Mouse (Mus musculus): Measurements from ENCODE around the gene Prkag2. TPM values are rescaled to one million over a fixed set of nuclear protein-coding genes. Genes with fewer than 3 reads are reported as not detected.

The Prkag2 gene
- polyA plus RNA-seq, 1 experiment: 18.0 TPM

DNA sequence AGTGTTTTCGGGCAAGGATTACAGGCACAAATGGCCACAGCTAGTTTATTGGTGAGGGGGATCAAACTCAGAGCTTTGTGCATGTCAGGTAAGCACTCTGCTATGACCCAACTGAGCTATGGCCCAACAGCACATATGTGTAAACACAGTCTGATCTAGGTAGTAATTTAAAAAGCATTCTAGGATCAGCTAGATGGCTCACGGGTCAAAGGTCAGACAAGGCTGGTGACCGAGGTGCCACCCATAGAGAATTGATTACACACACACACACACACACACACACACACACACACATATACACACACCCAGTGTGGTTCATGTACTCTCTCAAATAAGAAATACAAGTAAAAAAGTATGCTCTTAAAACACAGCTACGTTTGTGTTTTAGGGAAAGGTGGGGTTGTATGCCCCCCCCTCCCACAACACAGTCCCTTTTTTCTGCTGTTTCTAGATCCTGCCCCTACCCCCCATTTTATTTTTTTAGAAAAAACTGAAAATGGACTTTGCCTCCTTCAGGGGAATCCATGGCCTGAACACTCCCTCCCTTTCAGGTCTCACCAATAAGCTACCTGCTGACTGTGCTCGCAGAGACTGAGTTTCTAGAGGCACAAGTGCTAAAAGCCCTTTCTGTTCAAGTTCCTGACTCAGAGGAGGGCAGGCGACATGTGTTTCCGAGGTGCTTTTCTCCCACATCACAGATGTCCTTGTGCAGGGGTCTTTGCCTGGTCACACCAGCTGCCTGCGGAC lies 169.4 kb downstream of the Prkag2 start:
- WGBS: 82% methylated on average over 8 of the region's 8 CpGs
- TF ChIP-seq POLR2A (IDR thresholded peaks at IDR 0.05; ENCODE audit: borderline replicate concordance, extremely low read depth, low read depth, low read length) (no peak), CTCF (IDR thresholded peaks at IDR 0.05; ENCODE audit: insufficient read depth, low read length) (no peak)
- DNase-seq: no peak
- H3K4me1 ChIP-seq (ENCODE audit: control insufficient read depth, insufficient read depth, low read length): no peaks in the 10 kb centered on the region
- no peak overlapping the region for H3K4me3 ChIP-seq (replicated peaks; ENCODE audit: extremely low read depth, low read depth, low read length)

DNA sequence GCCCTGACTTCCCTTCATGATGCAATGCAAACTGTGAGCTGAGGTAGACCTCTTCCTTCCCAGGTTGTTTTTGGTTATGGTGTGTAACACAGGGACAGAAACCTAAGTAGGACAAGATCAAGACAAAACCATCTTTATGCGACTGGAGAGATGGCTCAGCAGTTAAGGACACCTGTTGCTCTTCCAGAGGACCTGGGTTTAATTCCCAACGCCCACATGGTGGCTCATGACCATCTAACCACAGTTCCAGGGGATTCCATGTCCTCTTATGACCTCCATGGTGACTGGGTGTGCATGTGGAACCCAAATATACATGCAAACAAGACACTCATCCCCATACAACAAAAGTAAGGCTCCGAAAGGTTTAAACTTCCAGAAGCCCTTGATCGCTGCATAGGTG lies 171.6 kb downstream of the Prkag2 start:
- H3K4me3 ChIP-seq (replicated peaks; ENCODE audit: extremely low read depth, low read depth, low read length): no peak overlapping the region
- TF ChIP-seq POLR2A (IDR thresholded peaks at IDR 0.05; ENCODE audit: borderline replicate concordance, extremely low read depth, low read depth, low read length): no peak
- TF ChIP-seq CTCF (IDR thresholded peaks at IDR 0.05; ENCODE audit: insufficient read depth, low read length): no peak
- DNase-seq: no peak
- no peaks in the 10 kb centered on the region for H3K4me1 ChIP-seq (ENCODE audit: control insufficient read depth, insufficient read depth, low read length)
- WGBS: 95% methylated on average over 4 of the region's 4 CpGs

DNA sequence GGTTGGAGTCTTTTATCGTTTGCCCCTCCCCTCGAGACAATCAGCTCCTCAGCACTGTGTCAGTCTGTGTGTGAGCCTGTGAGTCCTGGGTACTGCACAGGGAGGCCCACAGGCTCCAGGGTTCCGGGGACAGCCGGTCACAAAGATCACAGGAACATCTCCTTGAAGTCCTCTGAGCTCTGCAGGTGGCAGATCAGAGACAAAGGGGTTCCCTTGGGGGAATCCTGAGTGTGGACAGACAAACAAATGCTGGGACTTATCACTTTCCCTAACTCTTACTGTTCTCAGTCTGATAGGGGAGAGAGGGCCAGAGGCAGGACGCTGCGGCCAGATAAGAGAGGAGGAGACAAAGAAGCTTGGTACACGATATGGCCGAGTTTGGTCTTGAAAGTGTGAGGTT lies 172.7 kb downstream of the Prkag2 start:
- 43% methylated on average over 8 of the region's 8 CpGs for WGBS
- no peaks in the 10 kb centered on the region for H3K4me1 ChIP-seq (ENCODE audit: control insufficient read depth, insufficient read depth, low read length)
- no peak overlapping the region for H3K4me3 ChIP-seq (replicated peaks; ENCODE audit: extremely low read depth, low read depth, low read length)
- no peak for DNase-seq
- no peak for TF ChIP-seq CTCF (IDR thresholded peaks at IDR 0.05; ENCODE audit: insufficient read depth, low read length)
- TF ChIP-seq POLR2A (IDR thresholded peaks at IDR 0.05; ENCODE audit: borderline replicate concordance, extremely low read depth, low read depth, low read length): no peak

DNA sequence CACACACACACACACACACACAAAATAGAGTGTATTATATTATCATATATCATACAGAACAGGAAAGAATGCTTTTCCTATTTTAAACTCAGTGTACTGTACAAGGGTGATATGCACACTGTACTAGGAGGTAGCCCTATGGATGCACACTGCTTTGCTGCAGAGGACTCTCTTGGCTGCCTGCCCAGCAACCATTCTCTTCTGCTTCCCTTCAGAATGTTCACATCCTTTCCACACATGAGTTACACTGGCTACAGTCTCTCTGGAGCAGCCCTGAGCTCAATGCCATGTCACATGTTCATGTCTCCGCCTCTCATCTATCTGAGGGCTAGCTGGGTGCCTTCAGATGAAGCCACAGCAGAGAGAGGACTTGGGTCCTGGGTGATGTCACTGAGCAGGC lies 181.3 kb downstream of the Prkag2 start:
- Histone ChIP-seq H3K4me1 (ENCODE audit: control insufficient read depth, insufficient read depth, low read length) (no peaks in the 10 kb centered on the region), H3K4me3 (replicated peaks; ENCODE audit: extremely low read depth, low read depth, low read length) (no peak overlapping the region)
- TF ChIP-seq CTCF (IDR thresholded peaks at IDR 0.05; ENCODE audit: insufficient read depth, low read length): no peak
- no peak for TF ChIP-seq POLR2A (IDR thresholded peaks at IDR 0.05; ENCODE audit: borderline replicate concordance, extremely low read depth, low read depth, low read length)
- no peak for DNase-seq
- 61% methylated on average over 1 of the region's 1 CpGs for WGBS

DNA sequence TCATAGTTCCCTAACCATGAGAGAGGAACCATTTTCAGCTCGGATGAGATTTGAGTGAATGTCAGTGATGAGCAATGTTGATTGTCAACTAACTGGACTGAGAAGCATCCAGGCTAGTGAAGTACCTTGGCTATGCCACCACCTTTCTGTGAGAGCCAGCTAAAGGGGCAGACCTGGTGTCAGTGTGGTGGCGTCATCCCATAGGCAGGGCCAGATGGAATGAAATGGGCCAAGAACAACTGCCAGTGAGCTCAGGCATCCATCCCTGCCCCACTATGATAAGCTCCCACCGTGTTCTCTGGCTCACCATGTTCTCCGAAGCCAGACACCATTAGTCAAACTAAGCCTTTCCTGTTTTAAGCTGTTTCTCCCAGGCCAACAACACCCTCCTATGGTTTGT lies 183.9 kb downstream of the Prkag2 start:
- no peaks in the 10 kb centered on the region for H3K4me1 ChIP-seq (ENCODE audit: control insufficient read depth, insufficient read depth, low read length)
- H3K4me3 ChIP-seq (replicated peaks; ENCODE audit: extremely low read depth, low read depth, low read length): no peak overlapping the region
- TF ChIP-seq CTCF (IDR thresholded peaks at IDR 0.05; ENCODE audit: insufficient read depth, low read length): no peak
- TF ChIP-seq POLR2A (IDR thresholded peaks at IDR 0.05; ENCODE audit: borderline replicate concordance, extremely low read depth, low read depth, low read length): no peak
- WGBS: 74% methylated on average over 4 of the region's 4 CpGs
- no peak for DNase-seq

DNA sequence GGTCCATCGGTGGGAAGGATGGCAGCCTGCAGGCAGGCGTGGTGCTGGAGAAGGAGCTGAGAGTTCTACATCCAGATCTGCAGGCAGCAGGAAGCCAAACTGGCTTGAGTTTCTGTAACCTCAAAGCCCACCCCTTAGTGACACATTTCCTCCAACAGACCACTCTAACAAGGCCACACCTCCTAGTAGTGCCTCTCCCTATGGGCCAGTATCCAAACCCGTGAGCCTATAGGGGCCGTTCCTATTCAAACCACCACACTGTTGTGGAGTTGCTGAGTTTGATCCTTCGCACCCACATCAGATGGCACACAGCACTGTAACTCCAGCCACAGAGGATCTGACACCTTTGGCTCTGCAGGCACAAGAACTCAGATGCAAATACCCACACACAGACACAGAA lies 185.3 kb downstream of the Prkag2 start:
- TF ChIP-seq CTCF (IDR thresholded peaks at IDR 0.05; ENCODE audit: insufficient read depth, low read length): no peak
- no peak for TF ChIP-seq POLR2A (IDR thresholded peaks at IDR 0.05; ENCODE audit: borderline replicate concordance, extremely low read depth, low read depth, low read length)
- DNase-seq: no peak
- 67% methylated on average over 5 of the region's 5 CpGs for WGBS
- no peak overlapping the region for H3K4me3 ChIP-seq (replicated peaks; ENCODE audit: extremely low read depth, low read depth, low read length)
- H3K4me1 ChIP-seq (ENCODE audit: control insufficient read depth, insufficient read depth, low read length): no peaks in the 10 kb centered on the region

DNA sequence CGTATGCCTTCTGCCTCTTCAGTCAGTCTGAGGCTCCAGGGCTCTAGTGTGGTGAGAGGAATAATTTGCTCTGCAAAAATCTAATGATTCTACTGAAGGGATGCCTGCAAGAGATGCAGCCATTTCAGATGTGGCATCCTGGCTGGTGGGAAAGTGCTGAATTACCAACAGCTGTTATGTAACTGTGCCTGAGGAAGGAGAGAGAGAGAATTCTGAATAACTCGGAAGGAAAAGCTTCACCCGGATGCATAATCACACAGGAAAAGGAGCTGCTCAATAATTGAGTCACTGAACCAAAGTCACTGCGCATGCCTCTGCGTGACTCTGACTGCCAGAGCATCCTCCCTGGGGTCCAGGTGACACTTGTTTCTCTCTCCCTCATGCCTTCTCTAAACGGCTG lies 186.8 kb downstream of the Prkag2 start:
- no peak for DNase-seq
- TF ChIP-seq POLR2A (IDR thresholded peaks at IDR 0.05; ENCODE audit: borderline replicate concordance, extremely low read depth, low read depth, low read length) (no peak), CTCF (IDR thresholded peaks at IDR 0.05; ENCODE audit: insufficient read depth, low read length) (no peak)
- Histone ChIP-seq H3K4me1 (ENCODE audit: control insufficient read depth, insufficient read depth, low read length) (no peaks in the 10 kb centered on the region), H3K4me3 (replicated peaks; ENCODE audit: extremely low read depth, low read depth, low read length) (no peak overlapping the region)
- 87% methylated on average over 6 of the region's 6 CpGs for WGBS

DNA sequence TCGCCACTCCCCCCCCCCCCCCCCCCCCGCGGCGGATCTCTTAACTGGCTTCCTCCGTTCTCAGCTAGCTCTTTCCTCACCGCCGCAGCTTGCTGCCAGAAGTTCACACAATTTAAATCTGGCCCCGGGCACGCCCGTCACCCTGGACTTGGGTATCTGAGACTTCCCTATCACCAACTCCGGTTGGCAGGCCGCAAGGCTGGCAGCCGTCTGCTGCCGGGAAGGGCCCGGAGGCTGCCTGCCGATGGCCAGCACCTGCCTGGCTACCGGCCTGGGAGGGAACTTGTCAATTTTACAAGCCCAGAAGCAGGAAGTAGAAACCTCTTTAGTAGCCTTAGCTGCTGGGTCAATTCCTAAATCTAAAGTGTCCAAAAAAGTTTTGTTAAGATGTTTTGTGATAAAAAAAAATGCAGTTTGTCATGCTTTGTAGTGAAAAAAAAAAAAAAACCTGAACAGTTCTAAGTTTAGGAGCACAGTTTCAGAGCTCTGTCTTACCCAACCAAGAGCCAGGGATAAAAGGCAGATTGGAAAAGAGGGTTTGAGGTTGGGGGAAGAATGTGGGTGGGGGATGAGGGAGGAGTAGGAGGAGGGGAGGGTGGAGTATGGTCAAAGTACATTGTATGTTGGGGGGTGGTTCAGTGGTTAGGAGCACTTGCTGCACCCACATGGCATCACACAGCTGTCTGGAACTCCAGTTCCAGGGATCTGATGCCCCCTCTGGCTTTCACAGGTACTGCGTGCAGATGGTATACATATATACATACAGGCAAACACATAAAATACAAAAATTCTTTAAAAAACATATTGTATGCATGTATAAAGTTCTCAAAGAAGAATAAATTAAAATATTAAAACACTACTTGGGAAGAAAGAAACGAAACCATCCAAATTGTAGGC lies 191.4 kb downstream of the Prkag2 start:
- 12% methylated on average over 16 of the region's 19 CpGs for WGBS
- peak; percentile 78 for DNase-seq
- peak overlapping the region; percentile 66 for H3K4me3 ChIP-seq (replicated peaks; ENCODE audit: extremely low read depth, low read depth, low read length)
- peaks cover 3% of the 10 kb centered on the region; the same call in 1 of the 2 replicates for H3K4me1 ChIP-seq (ENCODE audit: control insufficient read depth, insufficient read depth, low read length)
- TF ChIP-seq CTCF (IDR thresholded peaks at IDR 0.05; ENCODE audit: insufficient read depth, low read length) (peak; percentile 48), POLR2A (IDR thresholded peaks at IDR 0.05; ENCODE audit: borderline replicate concordance, extremely low read depth, low read depth, low read length) (no peak)

DNA sequence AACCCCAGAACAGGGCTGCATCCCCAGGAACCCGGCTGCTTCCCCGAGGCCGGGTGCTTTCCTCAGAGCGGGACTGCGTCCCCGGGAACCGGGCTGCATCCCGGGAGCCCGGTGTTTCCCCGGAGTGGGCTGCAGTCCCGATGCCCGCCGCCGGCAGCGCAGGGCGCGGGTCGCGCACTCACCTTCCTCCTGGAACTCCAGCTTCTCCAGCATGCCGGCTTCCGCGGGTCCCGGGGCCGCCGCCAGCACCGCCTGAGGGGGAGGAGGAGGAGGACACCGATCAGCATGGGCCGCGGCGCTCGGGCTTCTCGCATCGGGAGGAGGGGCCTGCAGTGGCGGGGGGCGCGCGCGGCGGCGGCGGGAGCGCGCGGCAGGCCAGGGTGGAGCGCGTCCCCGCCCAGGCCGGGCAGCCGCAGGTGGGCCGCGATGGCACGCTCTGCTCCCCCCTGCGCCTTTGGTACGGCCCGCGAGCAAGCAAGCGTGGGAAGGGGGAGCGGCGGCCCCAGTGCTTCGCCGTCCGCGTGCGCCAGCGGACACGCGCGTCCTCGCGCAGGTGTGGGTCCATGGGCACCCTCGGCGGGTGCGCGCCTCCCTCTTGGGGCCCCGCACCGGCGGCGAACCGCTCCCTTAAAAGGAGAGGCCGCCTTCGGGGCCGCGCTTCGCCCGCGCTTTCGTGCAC lies 192.2 kb downstream of the Prkag2 start:
- DNase-seq: peak; percentile 84
- Histone ChIP-seq H3K4me3 (replicated peaks; ENCODE audit: extremely low read depth, low read depth, low read length) (peak overlapping the region; percentile 80), H3K4me1 (ENCODE audit: control insufficient read depth, insufficient read depth, low read length) (peaks cover 3% of the 10 kb centered on the region; the same call in 1 of the 2 replicates)
- WGBS: under 1% methylated on average over 75 of the region's 87 CpGs
- TF ChIP-seq POLR2A (IDR thresholded peaks at IDR 0.05; ENCODE audit: borderline replicate concordance, extremely low read depth, low read depth, low read length) (no peak), CTCF (IDR thresholded peaks at IDR 0.05; ENCODE audit: insufficient read depth, low read length) (peak; percentile 13; the same call in 1 of the 2 replicates)
